Mouse (Mus musculus) brain, embryonic 18.5 days (tissue): ENCODE data around the gene Plet1.

Source experiments
- DNase-seq: peaks from one replicate; pipeline ENCODE4 v3.0.0-alpha.2; 2012; ENCODE audit warnings: low read depth, low spot score

Plet1 gene

DNA sequence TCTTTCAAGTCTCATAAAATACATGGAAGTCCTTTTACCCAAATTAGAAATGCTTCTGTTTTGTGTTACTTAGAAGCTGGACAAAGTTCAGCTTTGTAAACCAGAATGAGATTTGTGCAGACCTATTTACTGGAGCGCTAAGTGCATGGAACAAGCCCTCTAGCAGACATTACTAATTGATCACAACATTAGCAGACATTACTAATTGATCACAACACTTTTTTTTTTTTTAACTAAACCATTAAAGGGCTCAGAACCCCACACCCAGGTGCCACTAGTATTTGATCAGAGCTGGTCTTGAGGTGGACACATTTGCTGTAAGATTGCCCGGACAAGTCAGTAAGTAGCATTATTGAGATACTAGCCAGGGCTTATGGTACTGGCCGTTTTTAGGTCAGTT, 39.5 kb downstream of the Plet1 start:
- no peak for DNase-seq

- DNase-seq: no peak
These were observed 41.6 kb downstream of the Plet1 start for GRCm38 (mm10) chr9:50535930-50536329.

- no peak for DNase-seq
These were observed 42.3 kb downstream of the Plet1 start for GRCm38 (mm10) chr9:50536603-50537135.

GRCm38 (mm10) chr9:50537295-50537694, 43.0 kb downstream of the Plet1 start:
- no peak for DNase-seq

GRCm38 (mm10) chr9:50540170-50540569, 45.8 kb downstream of the Plet1 start:
- no peak for DNase-seq

DNA sequence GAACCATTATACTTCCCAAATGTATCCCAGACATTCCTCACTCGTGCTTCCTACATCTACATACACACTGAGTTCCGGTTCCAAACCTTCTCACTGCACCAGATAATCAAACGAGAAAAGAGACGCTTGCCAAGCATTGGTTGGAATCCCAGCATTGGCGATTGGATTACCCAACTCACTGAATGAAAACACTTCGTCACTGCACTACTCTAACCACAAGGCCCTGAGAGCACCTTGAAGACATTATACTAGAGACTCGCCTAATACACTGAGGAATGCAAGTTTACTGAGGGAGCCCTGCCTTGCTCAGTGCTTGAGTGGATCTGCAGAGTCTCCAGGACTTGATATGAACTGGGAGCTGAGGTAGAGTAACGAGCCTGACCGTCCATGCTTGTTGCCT, 48.1 kb downstream of the Plet1 start:
- no peak for DNase-seq

DNA sequence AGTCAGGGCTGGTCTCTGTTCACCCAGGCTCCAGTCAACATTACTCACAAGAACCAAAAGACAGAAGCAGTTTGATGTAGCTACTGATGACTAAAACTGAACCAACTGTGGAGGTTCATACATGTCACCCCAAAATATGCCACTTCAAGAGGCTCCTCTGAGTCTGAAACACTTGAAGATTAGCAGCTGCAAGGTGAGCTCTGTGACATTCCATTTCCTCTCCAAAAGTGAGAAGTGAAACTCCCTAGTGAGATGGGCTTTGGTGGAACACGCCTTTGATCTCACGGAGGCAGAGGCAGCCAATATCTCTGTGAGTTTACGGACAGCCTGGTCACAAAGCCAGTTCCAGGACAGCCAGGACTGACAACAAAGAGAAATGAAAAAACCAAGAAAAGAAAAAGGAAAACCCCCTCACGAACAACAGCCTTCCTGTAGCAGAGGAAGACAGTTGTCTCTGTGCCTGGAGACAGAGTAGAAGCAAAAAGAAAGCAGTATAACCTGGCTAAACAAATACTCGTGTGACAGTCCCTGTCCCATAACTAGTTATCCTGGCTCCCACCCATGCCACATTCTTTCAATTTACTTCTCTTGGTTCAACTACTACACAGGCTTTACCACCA, 53.6 kb downstream of the Plet1 start:
- no peak for DNase-seq

DNA sequence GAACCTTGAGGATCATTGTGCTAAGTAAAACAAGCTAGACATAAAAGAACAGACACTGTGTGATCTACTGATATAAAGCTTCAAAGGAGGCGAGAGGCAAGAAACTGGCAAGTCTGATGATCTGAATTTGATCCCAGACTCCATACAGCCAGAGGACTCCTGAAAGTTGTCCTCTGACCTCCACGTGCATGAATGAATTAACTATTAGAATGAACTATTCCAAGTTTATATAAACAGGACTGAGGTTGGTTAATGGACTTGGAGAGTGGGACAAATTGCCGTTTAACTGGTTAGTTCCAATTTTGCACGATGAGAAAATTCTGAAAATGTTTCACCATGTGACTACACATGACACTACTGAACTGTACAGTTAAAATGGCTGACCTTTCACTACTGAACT, 54.6 kb downstream of the Plet1 start:
- DNase-seq: no peak

GRCm38 (mm10) chr9:50552206-50552605, 57.9 kb downstream of the Plet1 start:
- DNase-seq: no peak

GRCm38 (mm10) chr9:50553547-50553946, 59.2 kb downstream of the Plet1 start:
- no peak for DNase-seq

DNA sequence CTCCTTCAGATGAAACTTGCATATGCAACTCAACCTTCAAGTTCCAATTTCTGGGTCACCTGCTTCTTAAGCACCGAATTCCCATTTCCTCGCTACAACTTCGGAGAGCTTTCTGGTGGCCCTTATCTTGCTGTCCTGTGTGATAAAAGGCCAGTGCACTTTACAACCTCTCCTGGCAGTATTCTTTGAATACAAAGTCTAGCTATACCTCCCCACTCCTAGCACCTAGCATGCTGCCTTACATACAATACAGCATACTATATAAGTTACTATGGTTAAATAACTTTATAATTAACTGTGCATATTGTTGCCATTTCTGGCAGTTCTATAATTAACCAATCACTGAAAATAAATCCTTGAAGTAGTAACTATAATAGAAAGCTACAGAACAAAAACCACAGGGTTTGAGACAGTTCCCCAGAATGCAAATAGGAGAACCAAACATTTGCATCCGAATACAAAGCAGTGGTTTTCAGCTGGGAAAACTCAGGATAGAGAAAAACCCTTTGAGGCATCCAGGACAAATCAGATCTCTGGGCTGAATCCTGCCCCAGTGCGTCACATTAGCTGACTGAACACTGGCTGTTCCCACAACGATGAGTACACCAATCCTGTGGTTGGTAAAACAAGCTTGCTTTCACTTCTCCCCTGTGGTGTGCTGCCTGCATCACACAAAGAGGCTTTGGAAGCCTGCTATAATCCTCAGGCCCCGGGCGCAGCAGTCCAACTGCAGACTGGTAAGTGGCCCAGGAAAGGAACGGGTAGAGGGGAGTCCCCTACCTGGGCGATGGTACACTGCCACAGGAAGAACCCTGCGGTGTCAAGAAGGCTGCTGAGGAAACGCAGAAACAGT, 60.1 kb downstream of the Plet1 start, which contains the start of gene Il18:
TSS of gene Il18 (plus strand) at position 587 of the 853 bp plus-strand sequence.
- DNase-seq: peak; percentile 63

DNA sequence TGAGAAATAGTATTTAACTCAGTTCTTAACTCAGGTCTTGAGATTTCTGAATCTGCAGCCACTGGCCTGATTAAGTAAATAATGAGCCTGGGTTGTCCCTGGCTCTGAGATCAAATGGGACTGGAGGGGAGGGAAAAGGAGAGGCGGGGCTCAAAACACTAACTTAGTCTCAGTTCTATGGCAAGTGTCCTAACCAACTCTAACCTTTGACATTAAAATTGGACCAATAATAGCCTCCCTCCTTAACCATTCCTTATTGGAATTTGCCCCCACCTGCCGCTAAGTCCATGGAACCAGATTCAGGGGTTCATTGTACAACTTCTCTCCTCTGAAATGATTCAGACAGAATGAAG, 60.7 kb downstream of the Plet1 start, which contains the start of gene Bco2:
TSS of gene Bco2 (minus strand) at position 88 of the 353 bp plus-strand sequence.
- DNase-seq: no peak
